Mouse (Mus musculus): ENCODE measurements around the gene Eps15l1.

DNA sequence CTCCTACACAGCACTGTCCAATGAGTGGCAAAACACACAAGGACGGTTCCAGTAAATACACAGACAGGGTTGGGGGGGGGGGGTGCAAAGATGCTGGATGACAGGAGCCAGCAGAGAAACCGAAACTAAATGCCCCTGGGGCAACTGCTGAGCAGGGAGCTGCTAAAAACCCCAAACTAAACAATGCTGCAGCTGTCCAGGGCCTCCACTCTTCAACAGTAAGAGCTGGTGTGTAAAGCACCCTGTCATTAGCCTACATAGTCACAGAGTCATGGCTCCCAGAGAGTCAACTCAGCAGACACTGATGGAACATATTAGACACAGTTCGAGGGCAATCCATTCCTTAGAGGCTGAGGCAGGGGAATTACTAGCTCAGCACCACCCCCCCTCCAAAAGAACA lies 11.8 kb downstream of the Eps15l1 start:
- TF ChIP-seq E2F4 (IDR thresholded peaks at IDR 0.05; ENCODE audit: insufficient read depth), result no peak
- no peak for TF ChIP-seq POLR2A (IDR thresholded peaks at IDR 0.05; ENCODE audit: insufficient read length, low read depth)
- no peak for TF ChIP-seq USF1 (IDR thresholded peaks at IDR 0.05; ENCODE audit: low read depth)
- no peak for TF ChIP-seq CEBPB (IDR thresholded peaks at IDR 0.05; ENCODE audit: insufficient read depth, poor library complexity, severe bottlenecking)
- no peak for TF ChIP-seq MAX (IDR thresholded peaks at IDR 0.05; ENCODE audit: low read depth)
